Mouse (Mus musculus): ENCODE data around the gene Nwd2. TPM values are rescaled to one million over a fixed set of nuclear protein-coding genes. Genes with fewer than 3 reads are reported as not detected.

Nwd2 gene
- polyA plus RNA-seq, 1 experiment: not detected

GRCm38 (mm10) chr5:63696784-63697183 lies 47.9 kb downstream of the Nwd2 start:
- H3K4me3 ChIP-seq (ENCODE audit: low read depth, low read length): no peak overlapping the region
- H3K27me3 ChIP-seq (ENCODE audit: control insufficient read depth, insufficient read depth, low read length): no peaks in the 10 kb centered on the region
- no peaks in the 10 kb centered on the region for H3K36me3 ChIP-seq (ENCODE audit: control insufficient read depth, insufficient read depth, low read length)
- TF ChIP-seq POLR2A (IDR thresholded peaks at IDR 0.05; ENCODE audit: low read depth, low read length): no peak
- 90% methylated on average over 2 of the region's 2 CpGs for WGBS
- no peak overlapping the region for H3K27ac ChIP-seq (ENCODE audit: insufficient read depth, low read depth, low read length)
- H3K4me1 ChIP-seq (ENCODE audit: control insufficient read depth, insufficient read depth, insufficient read length, low read length): no peaks in the 10 kb centered on the region

DNA sequence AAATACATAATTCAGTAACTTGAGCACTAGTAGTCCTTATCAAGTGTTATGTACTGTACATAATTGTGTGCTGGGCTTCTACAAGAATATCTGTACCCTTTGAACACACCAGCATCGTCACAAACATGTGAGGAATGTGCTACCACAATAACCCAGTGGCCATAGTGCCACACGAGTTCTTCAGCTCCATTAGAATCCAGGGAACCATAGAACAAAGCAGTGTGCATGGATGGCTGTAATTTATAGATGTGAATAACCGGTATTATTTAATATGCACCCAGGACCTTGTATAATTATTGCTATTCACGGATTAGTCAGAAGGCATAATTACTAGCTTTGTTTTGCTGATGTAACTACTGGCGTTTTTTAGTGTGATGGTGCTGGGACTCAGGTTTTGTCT lies 48.3 kb downstream of the Nwd2 start:
- WGBS: 66% methylated on average over 5 of the region's 5 CpGs
- Histone ChIP-seq H3K27me3 (ENCODE audit: control insufficient read depth, insufficient read depth, low read length) (no peaks in the 10 kb centered on the region), H3K4me3 (ENCODE audit: low read depth, low read length) (no peak overlapping the region), H3K36me3 (ENCODE audit: control insufficient read depth, insufficient read depth, low read length) (no peaks in the 10 kb centered on the region), H3K4me1 (ENCODE audit: control insufficient read depth, insufficient read depth, insufficient read length, low read length) (no peaks in the 10 kb centered on the region), H3K27ac (ENCODE audit: insufficient read depth, low read depth, low read length) (no peak overlapping the region)
- TF ChIP-seq POLR2A (IDR thresholded peaks at IDR 0.05; ENCODE audit: low read depth, low read length) (no peak), CTCF (IDR thresholded peaks at IDR 0.05; ENCODE audit: extremely low read depth, insufficient read length, insufficient replicate concordance, low read depth, low read length) (no peak)

DNA sequence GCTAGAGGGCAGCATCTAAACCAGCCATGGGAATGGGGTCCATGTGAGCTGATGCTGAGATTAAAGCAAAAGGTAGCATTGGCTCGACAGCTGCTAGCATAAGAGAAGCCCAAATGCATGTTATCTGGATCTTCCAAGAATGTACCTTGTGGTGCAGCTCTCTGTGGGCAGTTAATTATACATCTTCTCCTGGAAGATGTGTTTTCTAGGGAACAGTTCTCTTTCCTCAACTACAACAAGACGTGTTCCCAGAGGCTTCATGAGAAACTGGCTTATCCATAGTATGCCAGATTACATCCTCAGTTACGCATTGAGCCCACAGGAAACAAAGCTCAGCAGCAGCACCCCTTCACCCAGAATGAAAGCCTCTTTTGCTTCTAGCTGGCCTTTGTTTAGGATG lies 80.1 kb downstream of the Nwd2 start:
- Histone ChIP-seq H3K4me1 (ENCODE audit: control insufficient read depth, insufficient read depth, insufficient read length, low read length) (no peaks in the 10 kb centered on the region), H3K27me3 (ENCODE audit: control insufficient read depth, insufficient read depth, low read length) (no peaks in the 10 kb centered on the region), H3K36me3 (ENCODE audit: control insufficient read depth, insufficient read depth, low read length) (no peaks in the 10 kb centered on the region), H3K4me3 (ENCODE audit: low read depth, low read length) (no peak overlapping the region), H3K27ac (ENCODE audit: insufficient read depth, low read depth, low read length) (no peak overlapping the region)
- no peak for TF ChIP-seq POLR2A (IDR thresholded peaks at IDR 0.05; ENCODE audit: low read depth, low read length)
- no peak for TF ChIP-seq CTCF (IDR thresholded peaks at IDR 0.05; ENCODE audit: extremely low read depth, insufficient read length, insufficient replicate concordance, low read depth, low read length)
- WGBS: 78% methylated on average over 3 of the region's 3 CpGs

DNA sequence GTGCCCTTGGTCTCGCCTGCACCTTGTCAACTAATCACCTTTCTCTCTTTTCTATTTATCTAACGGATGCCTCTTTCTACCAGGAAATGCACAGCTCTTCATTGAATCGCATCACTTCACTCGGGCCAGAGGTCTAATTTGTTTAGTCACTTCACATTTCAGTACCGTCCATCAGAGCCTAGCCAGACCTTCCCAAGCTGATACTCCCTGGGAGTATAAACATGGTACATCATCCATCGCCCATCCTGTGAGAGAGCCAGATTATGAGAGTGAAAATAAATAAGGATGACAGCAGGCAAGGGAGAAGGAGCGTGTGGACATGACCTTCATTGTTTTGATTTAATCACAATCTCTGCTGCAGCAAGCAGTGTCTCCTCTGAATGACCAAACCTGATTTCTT lies 86.6 kb downstream of the Nwd2 start:
- Histone ChIP-seq H3K27me3 (ENCODE audit: control insufficient read depth, insufficient read depth, low read length) (no peaks in the 10 kb centered on the region), H3K27ac (ENCODE audit: insufficient read depth, low read depth, low read length) (no peak overlapping the region), H3K4me3 (ENCODE audit: low read depth, low read length) (no peak overlapping the region), H3K36me3 (ENCODE audit: control insufficient read depth, insufficient read depth, low read length) (no peaks in the 10 kb centered on the region), H3K4me1 (ENCODE audit: control insufficient read depth, insufficient read depth, insufficient read length, low read length) (no peaks in the 10 kb centered on the region)
- 64% methylated on average over 7 of the region's 7 CpGs for WGBS
- TF ChIP-seq CTCF (IDR thresholded peaks at IDR 0.05; ENCODE audit: extremely low read depth, insufficient read length, insufficient replicate concordance, low read depth, low read length): no peak
- TF ChIP-seq POLR2A (IDR thresholded peaks at IDR 0.05; ENCODE audit: low read depth, low read length): no peak

DNA sequence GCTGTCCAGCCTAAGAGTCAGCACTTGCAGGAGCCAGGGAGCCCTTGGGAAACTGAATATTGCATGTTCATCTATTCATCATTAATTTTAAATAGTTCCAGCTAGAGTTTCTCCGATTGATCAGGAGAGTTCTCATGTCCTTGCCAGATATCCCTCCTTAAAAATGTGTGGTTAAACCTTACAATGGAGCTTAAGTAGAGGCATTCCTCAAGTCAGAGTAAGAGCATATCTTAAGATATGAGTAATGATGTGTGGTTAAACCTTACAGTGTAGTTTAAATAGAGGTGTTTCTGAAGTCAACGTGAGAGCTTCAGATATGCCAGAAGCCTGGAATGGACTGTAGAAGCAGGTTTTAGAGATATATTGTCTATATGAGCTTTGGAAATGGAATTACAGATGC lies 94.5 kb downstream of the Nwd2 start:
- Histone ChIP-seq H3K36me3 (ENCODE audit: control insufficient read depth, insufficient read depth, low read length) (no peaks in the 10 kb centered on the region), H3K27me3 (ENCODE audit: control insufficient read depth, insufficient read depth, low read length) (no peaks in the 10 kb centered on the region), H3K4me1 (ENCODE audit: control insufficient read depth, insufficient read depth, insufficient read length, low read length) (no peaks in the 10 kb centered on the region), H3K4me3 (ENCODE audit: low read depth, low read length) (no peak overlapping the region), H3K27ac (ENCODE audit: insufficient read depth, low read depth, low read length) (no peak overlapping the region)
- TF ChIP-seq CTCF (IDR thresholded peaks at IDR 0.05; ENCODE audit: extremely low read depth, insufficient read length, insufficient replicate concordance, low read depth, low read length) (no peak), POLR2A (IDR thresholded peaks at IDR 0.05; ENCODE audit: low read depth, low read length) (no peak)
- 77% methylated on average over 2 of the region's 2 CpGs for WGBS

DNA sequence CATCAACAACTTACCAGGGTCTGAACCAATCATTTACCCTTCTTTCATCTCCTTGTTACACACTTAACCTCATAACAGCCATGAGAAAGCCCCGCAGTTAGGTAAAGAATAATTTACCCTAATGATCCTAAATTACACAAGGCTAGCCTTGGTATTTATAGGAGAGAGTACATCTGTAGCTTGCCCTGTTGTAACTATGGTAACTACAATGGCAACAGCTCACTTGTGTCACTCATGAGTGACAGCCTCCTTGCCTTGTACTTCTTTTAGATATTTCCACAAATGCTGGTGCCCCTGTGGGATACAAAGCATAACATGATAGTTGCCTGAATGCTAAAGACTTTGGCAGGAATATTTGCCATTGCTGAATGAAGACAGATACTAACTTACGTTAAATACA lies 99.4 kb downstream of the Nwd2 start:
- 62% methylated on average over 2 of the region's 2 CpGs for WGBS
- TF ChIP-seq POLR2A (IDR thresholded peaks at IDR 0.05; ENCODE audit: low read depth, low read length) (no peak), CTCF (IDR thresholded peaks at IDR 0.05; ENCODE audit: extremely low read depth, insufficient read length, insufficient replicate concordance, low read depth, low read length) (no peak)
- no peaks in the 10 kb centered on the region for H3K27me3 ChIP-seq (ENCODE audit: control insufficient read depth, insufficient read depth, low read length)
- no peak overlapping the region for H3K4me3 ChIP-seq (ENCODE audit: low read depth, low read length)
- H3K27ac ChIP-seq (ENCODE audit: insufficient read depth, low read depth, low read length): no peak overlapping the region
- H3K36me3 ChIP-seq (ENCODE audit: control insufficient read depth, insufficient read depth, low read length): no peaks in the 10 kb centered on the region
- H3K4me1 ChIP-seq (ENCODE audit: control insufficient read depth, insufficient read depth, insufficient read length, low read length): no peaks in the 10 kb centered on the region

DNA sequence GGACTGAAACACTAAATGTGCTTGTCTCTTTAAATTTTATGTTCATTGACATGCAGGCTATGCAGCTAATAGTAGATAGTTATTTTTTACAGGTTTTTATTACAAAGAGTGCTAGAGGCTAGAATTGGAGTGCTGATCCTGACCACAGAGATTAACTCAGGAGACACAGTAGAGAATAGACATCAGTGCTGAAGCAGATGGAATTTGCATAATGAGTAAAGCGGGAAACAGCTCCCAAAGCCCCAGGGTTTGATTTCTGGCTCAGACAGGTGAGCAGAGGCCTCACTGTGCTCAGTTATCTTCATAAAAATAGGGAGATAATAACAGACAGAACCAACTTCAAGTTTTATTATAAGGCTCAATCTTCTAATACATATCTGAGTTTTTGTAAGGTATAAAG lies 99.9 kb downstream of the Nwd2 start:
- 71% methylated on average over 1 of the region's 1 CpGs for WGBS
- Histone ChIP-seq H3K4me3 (ENCODE audit: low read depth, low read length) (no peak overlapping the region), H3K27ac (ENCODE audit: insufficient read depth, low read depth, low read length) (no peak overlapping the region), H3K27me3 (ENCODE audit: control insufficient read depth, insufficient read depth, low read length) (no peaks in the 10 kb centered on the region), H3K36me3 (ENCODE audit: control insufficient read depth, insufficient read depth, low read length) (no peaks in the 10 kb centered on the region), H3K4me1 (ENCODE audit: control insufficient read depth, insufficient read depth, insufficient read length, low read length) (no peaks in the 10 kb centered on the region)
- TF ChIP-seq POLR2A (IDR thresholded peaks at IDR 0.05; ENCODE audit: low read depth, low read length) (no peak), CTCF (IDR thresholded peaks at IDR 0.05; ENCODE audit: extremely low read depth, insufficient read length, insufficient replicate concordance, low read depth, low read length) (no peak)
